Mouse (Mus musculus) thymus, adult 2 months (tissue): Measurements from ENCODE around the gene Yipf1.

Experiments used
- CTCF ChIP-seq: fragments of 200-500 bp; IDR thresholded peaks from 2 replicates; pipeline ENCODE4 v1.5.1; 2012; ENCODE audit warnings: mild to moderate bottlenecking, control low read depth, low read length, moderate library complexity, borderline replicate concordance; ENCODE audit not compliant: control insufficient read depth, poor library complexity, insufficient read depth; ENCODE audit errors: extremely low read depth
- POLR2A ChIP-seq: fragments of 200-500 bp; IDR thresholded peaks from 2 replicates; pipeline ENCODE4 v1.6.1; 2012; ENCODE audit warnings: mild to moderate bottlenecking, low read length, control low read depth, moderate library complexity; ENCODE audit not compliant: control insufficient read depth, poor library complexity, insufficient read depth; ENCODE audit errors: extremely low read depth

DNA sequence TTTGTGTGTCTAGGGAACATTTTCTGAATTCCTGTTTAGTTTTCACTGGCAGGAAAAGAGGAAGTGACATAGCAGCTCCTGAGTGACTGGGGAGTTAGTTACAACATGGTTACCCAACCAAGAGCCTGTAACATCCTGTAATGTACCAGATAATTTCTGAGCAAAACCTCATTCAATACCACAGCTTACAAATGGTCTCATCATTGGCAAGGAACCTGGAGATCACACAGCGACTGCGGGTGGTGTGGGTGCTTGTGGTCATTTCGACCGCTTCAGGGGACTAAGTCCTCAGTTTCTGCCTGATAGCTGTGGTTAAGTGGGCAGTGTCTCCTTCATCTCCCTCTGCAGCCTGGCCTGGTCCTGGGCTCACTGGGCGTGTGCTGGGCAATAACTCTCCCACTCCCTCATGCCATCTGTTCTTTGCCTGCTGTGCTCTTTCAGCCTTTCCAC lies 50.1 kb downstream of the Yipf1 start:
- TF ChIP-seq POLR2A (no peak), CTCF (no peak)
